Mouse (Mus musculus) liver, embryonic 14.5 days (tissue): ENCODE data around the gene Pum2. TPM values are rescaled to one million over a fixed set of nuclear protein-coding genes. Genes with fewer than 3 reads are reported as not detected.

ENCODE experiments used
- ATAC-seq: fragments of 200-750 bp; cut with Nextera tagmentation; 2 replicates; pipeline ENCODE4 v1.8.0; 2017; ENCODE audit warnings: moderate number of reproducible peaks, mild to moderate bottlenecking, moderate library complexity; ENCODE audit not compliant: insufficient read depth
- DNase-seq, 3 experiments: peaks; one replicate each; pipeline ENCODE4 v3.0.0-alpha.2; 2012 to 2013; ENCODE audit warnings: low read depth in 3 of 3, low spot score in 3 of 3
- H3K27ac ChIP-seq: fragments of 300-500 bp; sonication (generic); 2 replicates; pipeline ENCODE4 v1.5.1; 2014; ENCODE audit warnings: moderate library complexity, mild to moderate bottlenecking, control low read depth, inconsistent platforms
- H3K27me3 ChIP-seq: fragments of 300-500 bp; sonication (generic); 2 replicates; pipeline ENCODE4 v1.6.1; 2014; ENCODE audit warnings: mild to moderate bottlenecking, low read length, moderate library complexity; ENCODE audit not compliant: control insufficient read depth, insufficient read depth
- H3K36me3 ChIP-seq: fragments of 300-500 bp; sonication (generic); replicated peaks from 2 replicates; pipeline ENCODE4 v1.6.1; 2014; ENCODE audit warnings: low read depth; ENCODE audit not compliant: control insufficient read depth, insufficient read depth
- H3K4me1 ChIP-seq, 2 experiments: fragments of 200-500 bp in 1 of 2; fragments of 300-500 bp in 1 of 2; sonication (generic) in 1 of 2; replicated peaks; 2 replicates each; pipeline ENCODE4 v1.6.1; 2012 to 2014; ENCODE audit warnings: antibody characterized with exemption in 1 of 2, inconsistent platforms in 1 of 2, low read length in 1 of 2; ENCODE audit not compliant: control insufficient read depth in 2 of 2, insufficient read depth in 2 of 2
- H3K4me2 ChIP-seq: fragments of 300-500 bp; sonication (generic); 2 replicates; pipeline ENCODE4 v1.6.1; 2014; ENCODE audit warnings: low read depth, mild to moderate bottlenecking, control low read depth, moderate library complexity
- H3K4me3 ChIP-seq, 2 experiments: fragments of 200-500 bp in 1 of 2; fragments of 300-500 bp in 1 of 2; sonication (generic) in 1 of 2; 2 replicates each; pipeline ENCODE4 v1.5.1; 2012 to 2014; ENCODE audit warnings: low read depth in 2 of 2, low read length in 2 of 2, mild to moderate bottlenecking in 2 of 2, control low read depth in 1 of 2, inconsistent platforms in 1 of 2, moderate library complexity in 1 of 2; ENCODE audit not compliant: insufficient read depth in 1 of 2
- H3K9ac ChIP-seq: fragments of 300-500 bp; sonication (generic); replicated peaks from 2 replicates; pipeline ENCODE4 v1.6.1; 2014; ENCODE audit warnings: mild to moderate bottlenecking, control low read depth, moderate library complexity
- H3K9me3 ChIP-seq: fragments of 300-500 bp; sonication (generic); 2 replicates; pipeline ENCODE4 v1.6.1; 2016; ENCODE audit warnings: low read length, mixed read lengths; ENCODE audit not compliant: control insufficient read depth
- CTCF ChIP-seq: IDR thresholded peaks from 2 replicates; pipeline ENCODE4 v1.5.1; 2016; ENCODE audit warnings: antibody characterized with exemption, low read depth, control low read depth
- EP300 ChIP-seq: IDR thresholded peaks from 2 replicates; pipeline ENCODE4 v1.6.1; 2016; ENCODE audit warnings: antibody characterized with exemption, low read depth
- WGBS: fragments of 180-500 bp; shearing (Covaris S2); extraction: QIAGEN DNeasy Blood & Tissue Kit; methylation state at CpG from one replicate; pipeline ENCODE4 v1.1.7; 2014; ENCODE audit not compliant: insufficient replicate concordance; 5-methylcytosine and 5-hydroxymethylcytosine counted together
- polyA plus RNA-seq, 2 experiments: library from polyadenylated mRNA; depleted of rRNA in 1 of 2; stranded (reverse) in 1 of 2; unstranded in 1 of 2; fragments of >200 nt; fragmentation: Nextera tagmentation in 1 of 2; extraction: Ambion mirVana in 1 of 2; gene quantifications; 2 replicates each; pipeline versions ENCODE4 v1.2.1 to v1.2.3; 2012 to 2014

Pum2 gene
- polyA plus RNA-seq, 2 experiments: 18.4 to 20.6 TPM

DNA sequence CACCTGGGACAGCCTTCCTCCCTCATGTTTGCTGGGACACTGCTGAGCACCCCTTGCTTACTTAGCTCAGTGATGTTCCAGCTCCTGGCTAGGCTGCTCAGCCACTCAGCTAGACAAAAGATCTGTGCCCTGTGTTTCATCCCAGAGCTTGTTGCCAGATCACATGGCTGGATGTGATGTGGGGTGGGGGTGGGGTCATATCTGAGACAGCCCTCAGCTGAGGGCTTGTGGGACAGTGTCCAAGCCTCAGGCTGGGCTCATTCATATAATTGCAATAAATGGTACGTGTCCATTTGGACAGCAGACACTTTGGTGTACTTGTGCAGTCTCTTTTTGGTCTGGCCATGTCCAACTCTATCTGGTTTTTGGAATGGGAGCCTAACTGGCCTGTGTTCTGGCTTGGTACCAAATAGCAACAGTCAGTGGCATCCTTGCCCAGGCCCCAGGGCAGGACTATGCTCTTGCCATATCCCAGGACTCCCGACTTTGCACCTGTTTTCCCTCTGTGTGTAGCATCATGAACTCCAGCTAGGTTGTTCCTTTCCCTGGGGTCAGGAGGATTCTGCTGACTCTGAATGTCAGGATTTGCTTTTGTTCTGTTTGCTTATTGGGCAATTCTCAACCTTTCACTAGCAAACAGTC, 119.6 kb downstream of the Pum2 start:
- DNase-seq (no peak), ATAC-seq (peak; percentile 65)
- H3K9me3 ChIP-seq: no peaks in the 10 kb centered on the region
- H3K4me2 ChIP-seq: no peak overlapping the region
- no peak overlapping the region for H3K9ac ChIP-seq
- TF ChIP-seq EP300: no peak
- TF ChIP-seq CTCF: no peak
- peaks cover 0 to 2% of the 10 kb centered on the region in 2 experiments; a peak in 1 of 4 replicates for H3K4me1 ChIP-seq
- no peak overlapping the region for H3K4me3 ChIP-seq
- no peaks in the 10 kb centered on the region for H3K36me3 ChIP-seq
- no peak overlapping the region for H3K27ac ChIP-seq
- 80% methylated on average over 2 of the region's 2 CpGs for WGBS
- H3K27me3 ChIP-seq: no peaks in the 10 kb centered on the region

DNA sequence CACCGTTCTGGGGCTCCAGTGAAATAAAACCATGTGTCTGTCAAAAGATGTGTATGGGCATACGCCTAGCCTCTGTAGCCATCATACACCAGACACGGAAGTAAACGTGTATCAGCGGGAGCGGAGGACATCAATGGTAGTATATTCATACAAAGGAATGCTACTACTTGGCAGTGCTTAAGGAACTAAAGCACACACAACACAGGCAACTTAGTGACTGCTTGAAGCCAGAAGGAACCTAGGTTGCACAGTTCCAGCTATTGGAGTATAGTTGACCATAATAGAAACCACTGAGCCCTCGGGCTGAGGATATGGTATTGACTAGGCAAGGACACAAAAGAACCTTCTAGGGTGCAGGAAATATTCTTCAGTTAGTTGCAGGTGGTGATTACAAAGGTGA, 124.0 kb downstream of the Pum2 start:
- 72% methylated on average over 7 of the region's 7 CpGs for WGBS

DNA sequence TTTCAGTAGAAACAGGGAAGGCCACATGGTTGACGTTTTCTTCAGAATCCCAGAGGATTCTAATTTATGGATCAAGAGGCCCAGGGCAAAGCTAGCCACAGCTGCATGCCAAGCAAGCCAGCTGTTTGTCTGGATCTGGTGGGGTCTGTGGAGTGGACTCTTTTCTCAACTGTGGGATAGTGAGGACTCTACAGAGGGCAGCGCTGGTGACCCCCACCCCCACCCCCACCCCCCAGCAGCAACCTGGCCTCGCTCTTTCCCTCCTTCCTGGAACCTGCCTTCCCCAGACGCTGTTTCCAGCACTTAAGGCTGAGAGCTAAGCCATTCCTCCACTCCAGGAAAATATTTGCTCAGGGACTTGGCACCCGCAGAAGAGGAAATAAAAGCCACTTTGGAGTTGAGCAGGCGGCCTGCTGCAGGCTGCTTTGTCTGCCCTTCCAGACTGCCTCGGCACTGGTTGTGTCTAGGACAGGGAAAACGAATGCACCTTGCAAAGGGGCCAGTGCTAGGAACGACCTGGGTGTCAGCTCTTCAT, 124.6 kb downstream of the Pum2 start:
- no peak overlapping the region for H3K4me3 ChIP-seq
- H3K4me1 ChIP-seq: no peaks in the 10 kb centered on the region; a peak in 1 of 4 replicates
- 40% methylated on average over 9 of the region's 9 CpGs for WGBS
- H3K9me3 ChIP-seq: no peaks in the 10 kb centered on the region
- no peaks in the 10 kb centered on the region for H3K36me3 ChIP-seq
- H3K27me3 ChIP-seq: no peaks in the 10 kb centered on the region
- TF ChIP-seq CTCF: no peak
- TF ChIP-seq EP300: no peak
- DNase-seq (no peak), ATAC-seq (no peak)
- no peak overlapping the region for H3K4me2 ChIP-seq
- no peak overlapping the region for H3K9ac ChIP-seq
- H3K27ac ChIP-seq: no peak overlapping the region

More for the DNA sequence above, 124.0 kb downstream of the Pum2 start:
- Histone ChIP-seq H3K36me3 (no peaks in the 10 kb centered on the region), H3K27me3 (no peaks in the 10 kb centered on the region), H3K27ac (no peak overlapping the region), H3K9ac (no peak overlapping the region), H3K9me3 (no peaks in the 10 kb centered on the region), H3K4me2 (no peak overlapping the region), H3K4me1 (peaks cover 0 to 2% of the 10 kb centered on the region in 2 experiments; a peak in 1 of 4 replicates), H3K4me3 (no peak overlapping the region)
- no peak for DNase-seq
- ATAC-seq: no peak
- no peak for TF ChIP-seq EP300
- TF ChIP-seq CTCF: no peak

Other genes starting within 250 kb of the Pum2 start
- 14.1 and 15.2 TPM in 2 replicates for gene Rhob, start 174.1 kb upstream of the Pum2 start, polyA plus RNA-seq (2012; rRNA removed)
- gene Rhob, start 174.1 kb upstream of the Pum2 start, polyA plus RNA-seq (2014; fragmentation: Nextera tagmentation; extraction: Ambion mirVana): 6.3 and 6.9 TPM in 2 replicates
- 0.06 TPM in 2 replicates for gene Slc7a15, start 75.1 kb upstream of the Pum2 start, polyA plus RNA-seq (2012; rRNA removed)
- 0.11 and 0.16 TPM in 2 replicates for gene Slc7a15, start 75.1 kb upstream of the Pum2 start, polyA plus RNA-seq (2014; fragmentation: Nextera tagmentation; extraction: Ambion mirVana)
- gene Sdc1, start 97.2 kb downstream of the Pum2 start, polyA plus RNA-seq (2012; rRNA removed): 12.6 and 16.8 TPM in 2 replicates
- gene Sdc1, start 97.2 kb downstream of the Pum2 start, polyA plus RNA-seq (2014; fragmentation: Nextera tagmentation; extraction: Ambion mirVana): 15.5 and 15.8 TPM in 2 replicates
- gene Laptm4a, start 247.5 kb downstream of the Pum2 start, polyA plus RNA-seq (2012; rRNA removed): 62.7 and 63.4 TPM in 2 replicates
- gene Laptm4a, start 247.5 kb downstream of the Pum2 start, polyA plus RNA-seq (2014; fragmentation: Nextera tagmentation; extraction: Ambion mirVana): 45.9 and 48.9 TPM in 2 replicates